Comparison of ENCODE assay signal across 26 mouse cellular contexts in genomic region chr1:78600666-78601065, GRCm38 (mm10). TPM values are rescaled to one million over a fixed set of nuclear protein-coding genes. Genes with fewer than 3 reads are reported as not detected.
DNase-seq lines count a peak whose midpoint lies in the region; ATAC-seq and TF ChIP-seq lines count a peak whose summit lies in the region.
"Had no signal": no experiment of that assay in that cellular context is flagged by ENCODE, and none has a peak within 500 bp of the region (broad histone marks: within the 10 kb centered on the region; RNA-seq: fewer than 3 reads in every experiment).

No protein-coding gene starts in this region.

- no peaks in the 10 kb centered on the region for H3K36me3 ChIP-seq in heart, embryonic 10.5 days
- no peaks in the 10 kb centered on the region for H3K36me3 ChIP-seq in heart, embryonic 12.5 days
- H3K36me3 ChIP-seq in kidney, postnatal 0 days (ENCODE audit: insufficient read depth, low read length) = no peaks in the 10 kb centered on the region
- no peaks in the 10 kb centered on the region for H3K36me3 ChIP-seq in myocyte (ENCODE audit: control insufficient read depth, insufficient read depth)
- H3K36me3 ChIP-seq: embryonic facial prominence, embryonic 12.5 days; embryonic facial prominence, embryonic 15.5 days; hindbrain, embryonic 10.5 days; hindbrain, embryonic 13.5 days had no signal

- no peak overlapping the region for H3K9ac ChIP-seq in heart, embryonic 12.5 days
- H3K9ac ChIP-seq in kidney, postnatal 0 days (ENCODE audit: low read depth, low read length) = no peak overlapping the region
- H3K9ac ChIP-seq: embryonic facial prominence, embryonic 12.5 days; embryonic facial prominence, embryonic 15.5 days; forebrain, postnatal 0 days; hindbrain, embryonic 13.5 days had no signal

- DNase-seq in heart, embryonic 10.5 days (ENCODE audit: low spot score) = peak; percentile 51
- DNase-seq in kidney, postnatal 0 days (ENCODE audit: low spot score) = peak; percentile 21
- no peak for DNase-seq in kidney, postnatal 36 days
- DNase-seq in ES-CJ7 (ENCODE audit: low read depth, low spot score) (peak; percentile 39), liver (no peak)
- DNase-seq: adrenal gland, postnatal 10 days; adrenal gland, postnatal 36 days; B cell, adult 2 months; cerebellum, adult 11 months; cerebellum, adult 2 months; cerebellum, adult 9-11 months; cerebellum, postnatal 25 days; forebrain, postnatal 0 days; gastrocnemius, adult 2 months; gastrocnemius, postnatal 14 days; heart, adult 18-20 months; heart, postnatal 36 days had no signal

- no peak for TF ChIP-seq POLR2A in myocyte (IDR thresholded peaks at IDR 0.05; ENCODE audit: insufficient read length, low read depth)

- H3K4me1 ChIP-seq in heart, embryonic 10.5 days = peaks cover 17% of the 10 kb centered on the region
- peaks cover 9% of the 10 kb centered on the region for H3K4me1 ChIP-seq in heart, embryonic 12.5 days (replicated peaks)
- H3K4me1 ChIP-seq in kidney, postnatal 0 days (replicated peaks; ENCODE audit: insufficient read depth, low read length) = no peaks in the 10 kb centered on the region
- H3K4me1 ChIP-seq: hindbrain, embryonic 13.5 days had no signal

- no peak for TF ChIP-seq CTCF in kidney, postnatal 0 days (IDR thresholded peaks at IDR 0.05; ENCODE audit: low read depth)

- H3K27me3 ChIP-seq in heart, embryonic 10.5 days (ENCODE audit: insufficient read depth, poor library complexity, severe bottlenecking) = no peaks in the 10 kb centered on the region
- H3K27me3 ChIP-seq in heart, embryonic 12.5 days (replicated peaks) = no peaks in the 10 kb centered on the region
- no peaks in the 10 kb centered on the region for H3K27me3 ChIP-seq in kidney, postnatal 0 days (ENCODE audit: insufficient read depth, low read length)
- no peaks in the 10 kb centered on the region for H3K27me3 ChIP-seq in myocyte (ENCODE audit: control insufficient read depth, insufficient read depth, insufficient read length)
- H3K27me3 ChIP-seq: CH12.LX; embryonic facial prominence, embryonic 12.5 days; embryonic facial prominence, embryonic 15.5 days; hindbrain, embryonic 13.5 days had no signal

- no peaks in the 10 kb centered on the region for H3K79me2 ChIP-seq in myocyte (ENCODE audit: control insufficient read depth, insufficient read depth)

- H3K9me3 ChIP-seq in heart, embryonic 10.5 days = no peaks in the 10 kb centered on the region
- no peaks in the 10 kb centered on the region for H3K9me3 ChIP-seq in heart, embryonic 12.5 days (replicated peaks)
- no peaks in the 10 kb centered on the region for H3K9me3 ChIP-seq in kidney, postnatal 0 days (replicated peaks; ENCODE audit: low read length)
- H3K9me3 ChIP-seq: embryonic facial prominence, embryonic 12.5 days; embryonic facial prominence, embryonic 15.5 days; hindbrain, embryonic 10.5 days; hindbrain, embryonic 13.5 days had no signal

- no peak overlapping the region for H3K4me3 ChIP-seq in heart, embryonic 10.5 days
- H3K4me3 ChIP-seq in heart, embryonic 12.5 days = no peak overlapping the region
- H3K4me3 ChIP-seq in kidney, postnatal 0 days (replicated peaks; ENCODE audit: low read depth, low read length) = no peak overlapping the region
- H3K4me3 ChIP-seq in myocyte = no peak overlapping the region
- H3K4me3 ChIP-seq: embryonic facial prominence, embryonic 12.5 days; embryonic facial prominence, embryonic 15.5 days; gastrocnemius, adult 2 months; hindbrain, embryonic 10.5 days; hindbrain, embryonic 13.5 days had no signal

- H3K4me2 ChIP-seq in heart, embryonic 12.5 days = no peak overlapping the region
- no peak overlapping the region for H3K4me2 ChIP-seq in kidney, postnatal 0 days (ENCODE audit: low read length)
- no peak overlapping the region for H3K4me2 ChIP-seq in myocyte (ENCODE audit: low read depth)
- H3K4me2 ChIP-seq: embryonic facial prominence, embryonic 12.5 days; embryonic facial prominence, embryonic 15.5 days; hindbrain, embryonic 13.5 days had no signal

- WGBS in heart, embryonic 10.5 days = 13% methylated on average over 1 of the region's 1 CpGs
- 33% methylated on average over 1 of the region's 1 CpGs for WGBS in heart, embryonic 12.5 days
- 10% methylated on average over 1 of the region's 1 CpGs for WGBS in kidney, postnatal 0 days

- H3ac ChIP-seq in myocyte (ENCODE audit: control insufficient read depth, insufficient read length) = no peak overlapping the region

- no peak overlapping the region for H3K27ac ChIP-seq in heart, embryonic 10.5 days
- H3K27ac ChIP-seq in heart, embryonic 12.5 days (ENCODE audit: poor library complexity, severe bottlenecking) = no peak overlapping the region
- no peak overlapping the region for H3K27ac ChIP-seq in kidney, postnatal 0 days
- H3K27ac ChIP-seq: embryonic facial prominence, embryonic 12.5 days; embryonic facial prominence, embryonic 15.5 days; gastrocnemius, adult 2 months; hindbrain, embryonic 10.5 days; hindbrain, embryonic 13.5 days had no signal

- no peak for ATAC-seq in heart, embryonic 12.5 days (ENCODE audit: insufficient number of reproducible peaks, low FRiP score)
- ATAC-seq in kidney, postnatal 0 days (replicated peaks; ENCODE audit: low FRiP score, low read depth) = no peak; the same call in 1 of the 2 replicates
- ATAC-seq: forebrain, embryonic 14.5 days; forebrain, postnatal 0 days; hindbrain, embryonic 16.5 days had no signal

TF ChIP-seq in myocyte, 11 proteins besides CTCF, POLR2A, EP300 and RAD21:
- TF ChIP-seq TCF12 (IDR thresholded peaks at IDR 0.05; ENCODE audit: insufficient read depth, poor library complexity, severe bottlenecking) (no peak), MYOD1 (IDR thresholded peaks at IDR 0.05; ENCODE audit: control insufficient read depth in 1 of 3, insufficient read length in 2 of 3, low read depth in 2 of 3) (peak in 2 of 3 experiments; percentile 21 to 36), CEBPB (IDR thresholded peaks at IDR 0.05; ENCODE audit: insufficient read depth, poor library complexity, severe bottlenecking) (no peak), MAX (IDR thresholded peaks at IDR 0.05; ENCODE audit: low read depth) (no peak), MYOG (IDR thresholded peaks at IDR 0.05; ENCODE audit: control insufficient read depth in 1 of 3, insufficient read depth in 1 of 3, insufficient read length in 2 of 3, low read depth in 2 of 3) (no peak)

RNA-seq across cellular contexts. Expression of gene Acsl3, which starts 57.0 kb away (rescaled TPM):
- polyA plus RNA-seq in heart, embryonic 10.5 days (2016; fragmentation: Nextera tagmentation; extraction: Ambion mirVana) = 56.7 and 61.8 TPM in 2 replicates
- 79.6 and 86.3 TPM in 2 replicates for polyA plus RNA-seq in heart, embryonic 12.5 days (2016; fragmentation: Nextera tagmentation; extraction: Ambion mirVana)
- polyA plus RNA-seq in kidney, postnatal 0 days (2015; fragmentation: Nextera tagmentation; extraction: Ambion mirVana) = 55.2 and 58.2 TPM in 2 replicates
- 106 TPM for polyA plus RNA-seq in myocyte (2012; fragmentation: generic; extraction: Trizol)

RNA-seq across cellular contexts. Expression of gene Utp14b, which starts 57.2 kb away (rescaled TPM):
- 2.7 and 3.1 TPM in 2 replicates for polyA plus RNA-seq in heart, embryonic 10.5 days (2016; fragmentation: Nextera tagmentation; extraction: Ambion mirVana)
- 2.4 and 2.5 TPM in 2 replicates for polyA plus RNA-seq in heart, embryonic 12.5 days (2016; fragmentation: Nextera tagmentation; extraction: Ambion mirVana)
- 2.6 and 2.7 TPM in 2 replicates for polyA plus RNA-seq in kidney, postnatal 0 days (2015; fragmentation: Nextera tagmentation; extraction: Ambion mirVana)
- polyA plus RNA-seq in myocyte (2012; fragmentation: generic; extraction: Trizol) = 3.0 TPM

Comparison
In these comparisons a context has a peak if more than half of its experiments do, and no peak if none do; other contexts are left out.
1. DNase-seq: peak in heart, embryonic 10.5 days (single experiment), kidney, postnatal 0 days (single experiment) and ES-CJ7 (single experiment); none in kidney, postnatal 36 days (0 of 2) and liver (single experiment).